Mouse (Mus musculus): Measurements from ENCODE around the gene Slc26a8.

DNA sequence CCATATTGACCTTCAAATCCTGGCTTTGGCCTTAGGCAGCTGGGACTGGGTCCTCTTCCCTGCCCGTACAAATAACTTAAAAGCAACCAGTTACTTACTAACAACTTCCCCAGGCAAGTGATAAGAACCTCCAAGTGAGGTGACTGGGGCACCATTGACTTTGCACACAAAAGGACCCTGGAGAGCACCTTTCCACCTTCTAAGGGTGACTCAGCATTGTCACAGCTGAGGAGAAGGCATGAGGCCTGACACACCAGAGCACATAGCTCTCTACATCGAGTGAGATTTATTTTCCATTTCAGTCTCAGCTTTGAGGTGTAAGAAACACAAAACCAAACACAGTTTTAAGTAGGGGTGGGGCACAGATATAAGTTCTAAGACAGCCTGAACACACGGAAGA lies 99.4 kb downstream of the Slc26a8 start:
- no peak for TF ChIP-seq ZNF384 (IDR thresholded peaks at IDR 0.05; ENCODE audit: low read depth, low read length)
- TF ChIP-seq HCFC1 (IDR thresholded peaks at IDR 0.05; ENCODE audit: borderline replicate concordance, insufficient read depth, low read length) = no peak

Measured in ES-E14 (cell line).